Mouse (Mus musculus): Measurements from ENCODE around the gene Zpr1.

Gene Zpr1

GRCm38 (mm10) chr9:46328572-46329249 is 55.8 kb downstream of the Zpr1 start:
- peak in 1 of 2 experiments; percentile 19 for DNase-seq (ENCODE audit: low spot score in 2 of 2)

- DNase-seq (ENCODE audit: low spot score in 2 of 2), result no peak
These were observed 56.4 kb downstream of the Zpr1 start for GRCm38 (mm10) chr9:46329250-46329648.

GRCm38 (mm10) chr9:46329801-46330585 is 57.1 kb downstream of the Zpr1 start:
- no peak for DNase-seq (ENCODE audit: low spot score in 2 of 2)

GRCm38 (mm10) chr9:46330586-46330895 is 57.7 kb downstream of the Zpr1 start:
- DNase-seq (ENCODE audit: low spot score in 2 of 2), result no peak

DNA sequence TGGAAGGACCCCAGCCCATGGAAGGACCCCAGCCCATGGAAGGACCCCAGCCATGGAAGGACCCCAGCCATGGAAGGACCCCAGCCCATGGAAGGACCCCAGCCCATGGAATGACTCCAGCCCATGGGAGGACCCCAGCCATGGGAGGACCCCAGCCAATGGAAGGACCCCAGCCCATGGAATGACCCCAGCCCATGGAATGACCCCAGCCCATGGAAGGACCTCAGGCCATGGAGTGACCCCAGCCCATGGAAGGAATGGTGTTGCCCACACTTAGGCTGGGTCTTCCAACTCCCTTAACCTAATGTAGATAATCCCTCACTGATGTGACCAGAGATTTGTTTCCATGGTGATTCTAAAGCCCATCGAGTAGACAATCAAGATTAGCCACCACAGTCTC is 58.4 kb downstream of the Zpr1 start:
- DNase-seq (ENCODE audit: low spot score in 2 of 2), result no peak

Measured in urinary bladder, postnatal 36 days (tissue).